Mouse (Mus musculus) layer of hippocampus, adult 9-11 months (tissue): ENCODE measurements at regions not wholly inside any gene's neighbourhood (a gene's known extent, or its start where the extent isn't known, plus 50 kb on each side); places are given as distances from the start of the nearest gene placed in this dataset.

Experiments used
- DNase-seq: peaks from one replicate; pipeline ENCODE4 v3.0.0; 2022

- no peak for DNase-seq
Observed at GRCm38 (mm10) chr17:47317651-47318050, 51.0 kb upstream of the Mrps10 start.

- no peak for DNase-seq
Observed at GRCm38 (mm10) chr17:47313162-47313561, 55.5 kb upstream of the Mrps10 start.

GRCm38 (mm10) chr17:47311272-47311671 is 57.4 kb upstream of the Mrps10 start:
- no peak for DNase-seq

- DNase-seq, result no peak
Observed at GRCm38 (mm10) chr17:47306027-47306761, 62.5 kb upstream of the Mrps10 start.

GRCm38 (mm10) chr17:47304463-47305199 is 64.1 kb upstream of the Mrps10 start:
- DNase-seq, result no peak

GRCm38 (mm10) chr17:47303600-47303999 is 65.1 kb upstream of the Mrps10 start:
- no peak for DNase-seq

- DNase-seq, result no peak
Observed at GRCm38 (mm10) chr17:47298396-47298919, 70.2 kb upstream of the Mrps10 start.

- DNase-seq, result no peak
Observed at GRCm38 (mm10) chr17:47297965-47298364, 70.7 kb upstream of the Mrps10 start.

GRCm38 (mm10) chr17:47296709-47297450 is 71.8 kb upstream of the Mrps10 start:
- DNase-seq, result no peak

GRCm38 (mm10) chr17:47295315-47296011 is 73.2 kb upstream of the Mrps10 start:
- no peak for DNase-seq

- DNase-seq, result peak; percentile 21
Observed at GRCm38 (mm10) chr17:47294091-47294534, 74.6 kb upstream of the Mrps10 start.

- DNase-seq, result no peak
Observed at GRCm38 (mm10) chr17:47293178-47293577, 75.5 kb upstream of the Mrps10 start.

- no peak for DNase-seq
Observed at GRCm38 (mm10) chr17:47291558-47291957, 77.1 kb upstream of the Mrps10 start.

- DNase-seq, result no peak
Observed at GRCm38 (mm10) chr17:47285616-47286015, 83.1 kb upstream of the Mrps10 start.

GRCm38 (mm10) chr17:47284236-47284635 is 84.5 kb upstream of the Mrps10 start:
- no peak for DNase-seq

GRCm38 (mm10) chr17:47283158-47283557 is 85.5 kb upstream of the Mrps10 start:
- DNase-seq, result no peak

GRCm38 (mm10) chr17:47282476-47282875 is 86.2 kb upstream of the Mrps10 start:
- no peak for DNase-seq

- no peak for DNase-seq
Observed at GRCm38 (mm10) chr17:47277890-47278289, 90.8 kb upstream of the Mrps10 start.

GRCm38 (mm10) chr17:47276639-47277038 is 92.0 kb upstream of the Mrps10 start:
- no peak for DNase-seq

GRCm38 (mm10) chr17:47275796-47276311 is 92.8 kb upstream of the Mrps10 start:
- DNase-seq, result no peak

GRCm38 (mm10) chr17:47273309-47273708 is 95.4 kb upstream of the Mrps10 start:
- DNase-seq, result no peak

GRCm38 (mm10) chr17:47271979-47272677 is 96.6 kb upstream of the Mrps10 start:
- DNase-seq, result peak; percentile 76
